Mouse (Mus musculus): Measurements from ENCODE around the gene Lrrc9.
A peak's percentile ranks its signal among the peaks of the same experiment; 100 is the strongest.

The Lrrc9 gene

DNA sequence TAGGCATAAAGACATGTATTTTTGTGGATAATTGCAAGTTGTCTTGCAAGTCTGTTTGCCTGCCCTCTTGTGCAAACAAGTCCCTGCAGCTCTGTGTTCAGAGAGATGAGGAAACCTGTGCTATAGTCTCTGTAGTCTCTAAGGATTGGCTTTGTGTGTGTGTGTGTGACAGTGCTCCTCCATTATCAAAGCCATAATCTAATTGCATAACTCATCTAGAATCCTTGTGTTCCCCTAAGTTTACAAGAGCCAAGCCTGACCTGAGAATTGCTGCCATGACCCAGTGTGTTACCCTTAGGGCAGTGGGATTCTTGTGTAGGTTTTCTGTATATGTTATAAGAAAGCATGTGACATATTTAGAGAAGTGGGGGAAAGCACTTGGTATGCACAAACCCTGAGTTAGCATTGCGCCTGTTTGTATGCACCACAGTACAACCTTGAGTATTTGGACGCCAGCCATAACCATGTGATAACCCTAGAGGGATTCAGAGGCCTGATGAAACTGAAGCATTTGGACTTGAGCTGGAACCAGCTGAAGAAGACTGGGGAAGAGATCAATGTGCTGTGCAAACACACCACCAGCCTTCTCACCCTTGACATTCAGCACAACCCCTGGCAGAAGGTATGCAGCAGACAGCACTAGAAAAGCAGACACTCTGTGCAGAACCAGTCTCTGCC is 35.2 kb downstream of the Lrrc9 start:
- no peak for DNase-seq

DNA sequence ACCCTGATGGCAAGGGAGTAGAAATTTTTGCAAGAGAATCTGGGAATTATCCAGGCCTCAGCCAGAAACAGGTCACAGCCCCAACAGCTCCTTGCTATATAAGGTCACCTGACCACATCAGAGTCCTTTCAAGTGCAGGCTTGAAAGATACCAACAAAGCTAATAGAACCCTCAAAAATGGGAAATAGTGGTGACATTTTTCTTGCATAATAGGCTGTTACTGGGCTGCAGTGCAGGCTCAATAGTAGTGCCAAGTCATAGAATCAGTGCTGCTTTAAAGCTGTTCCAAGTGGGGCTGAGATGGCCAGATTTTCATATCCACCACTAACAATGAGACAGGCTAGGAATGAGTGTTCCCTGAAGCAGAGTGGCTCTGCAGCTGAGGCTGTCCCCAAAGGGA is 40.6 kb downstream of the Lrrc9 start:
- DNase-seq = no peak

- DNase-seq = no peak
Observed at GRCm38 (mm10) chr12:72484872-72485271, 43.2 kb downstream of the Lrrc9 start.

- no peak for DNase-seq
Observed at GRCm38 (mm10) chr12:72487498-72487897, 45.8 kb downstream of the Lrrc9 start.

DNA sequence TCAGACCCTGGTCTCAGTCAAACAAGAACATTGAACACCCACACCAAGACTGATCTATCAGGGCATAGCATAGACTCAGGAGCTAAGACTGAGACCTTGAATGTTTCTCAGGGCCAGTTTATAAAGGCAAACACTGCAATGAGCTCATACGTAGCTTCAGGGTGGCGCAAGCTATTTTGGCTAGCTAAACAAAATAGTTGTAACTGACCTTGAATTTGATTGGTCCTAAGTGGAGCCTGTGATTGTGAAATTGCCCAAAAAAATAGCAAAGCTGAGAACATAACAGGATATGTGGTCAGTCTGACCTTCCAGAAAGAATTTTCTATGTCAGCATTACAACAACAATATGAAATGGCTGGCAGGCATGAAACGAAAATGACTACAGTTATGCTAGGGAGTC is 48.3 kb downstream of the Lrrc9 start:
- no peak for DNase-seq

DNA sequence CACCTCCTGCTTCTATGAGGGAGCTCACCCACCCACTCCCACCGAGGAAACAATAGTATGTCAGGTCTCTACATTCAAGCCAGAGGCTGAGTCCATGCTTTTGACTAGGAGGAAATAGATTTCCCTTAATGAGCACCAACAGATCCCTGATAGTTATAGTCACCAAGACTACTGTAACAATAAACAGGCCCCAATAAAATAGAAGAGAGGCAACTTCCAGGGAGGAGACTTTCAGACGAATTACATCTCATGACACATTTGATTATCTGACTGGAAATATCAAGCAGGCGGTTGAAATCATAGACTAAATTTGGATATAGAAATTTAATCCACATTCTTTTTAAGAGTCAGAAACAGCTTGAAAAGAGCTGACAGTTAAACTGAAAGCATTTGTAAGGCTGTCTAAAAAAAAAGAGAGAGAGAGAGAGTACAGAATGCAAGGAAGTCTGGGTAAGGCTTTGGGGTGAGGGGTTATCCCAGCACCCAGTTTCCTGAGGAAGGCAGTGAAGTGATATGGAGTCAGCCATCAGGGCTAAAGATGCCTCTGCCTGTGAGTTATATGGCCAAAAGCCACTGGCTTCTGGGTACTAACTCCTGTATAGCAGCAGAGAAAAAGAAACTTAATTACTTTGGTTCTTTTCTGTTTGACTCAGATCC is 49.5 kb downstream of the Lrrc9 start:
- no peak for DNase-seq

GRCm38 (mm10) chr12:72496866-72497600 is 55.4 kb downstream of the Lrrc9 start:
- no peak for DNase-seq

GRCm38 (mm10) chr12:72509606-72510005 is 67.9 kb downstream of the Lrrc9 start:
- no peak for DNase-seq

- DNase-seq = no peak
Observed at GRCm38 (mm10) chr12:72515446-72515845, 73.8 kb downstream of the Lrrc9 start.

DNA sequence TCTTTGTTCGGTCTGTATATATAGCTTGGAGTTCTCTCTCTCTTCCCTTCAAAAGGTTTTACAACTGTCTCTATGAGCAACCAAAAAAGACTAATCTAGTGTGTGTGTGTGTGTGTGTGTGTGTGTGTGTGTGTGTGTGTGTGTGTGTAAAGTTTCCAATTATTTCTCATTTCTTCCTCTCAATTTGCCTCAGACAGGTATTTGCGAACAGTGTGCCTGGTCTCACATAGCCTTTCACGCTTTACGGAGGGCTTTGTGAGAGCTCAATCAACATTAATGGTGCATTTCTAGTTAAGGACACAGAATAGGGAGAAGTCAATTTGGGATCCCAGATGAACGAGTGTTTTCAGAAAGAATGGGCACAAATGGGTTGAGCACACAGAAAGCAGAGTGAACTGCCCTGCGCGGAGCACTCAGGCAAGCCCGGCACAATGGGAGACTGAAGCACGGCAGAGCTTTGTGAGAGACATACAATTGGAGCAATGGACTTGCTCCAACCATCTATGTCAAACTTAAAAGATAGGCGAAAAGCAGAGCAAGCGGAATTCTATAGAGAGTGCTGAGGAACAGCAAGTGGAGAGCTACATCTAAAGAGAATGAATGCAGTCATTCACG is 76.6 kb downstream of the Lrrc9 start:
- DNase-seq = no peak

GRCm38 (mm10) chr12:72519352-72519751 is 77.7 kb downstream of the Lrrc9 start:
- DNase-seq = no peak

DNA sequence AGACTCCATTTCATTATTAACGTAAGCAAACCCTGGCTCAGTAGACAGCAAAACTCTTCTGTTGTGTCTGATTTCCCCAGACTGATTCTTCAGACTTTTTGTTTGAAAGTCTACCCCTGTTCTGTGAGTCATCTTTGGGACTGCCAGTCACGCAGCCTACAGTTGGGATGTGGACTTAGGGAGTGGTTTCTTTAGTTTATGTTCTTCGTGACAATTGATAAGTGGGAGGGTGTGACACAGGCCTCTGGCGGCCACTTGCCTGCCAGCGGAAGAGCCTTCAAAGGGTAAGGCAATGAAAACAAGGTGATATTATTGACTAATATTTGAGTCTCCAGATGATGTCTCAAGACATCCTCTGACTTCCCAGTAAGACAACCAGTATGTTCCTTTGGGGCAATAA is 78.2 kb downstream of the Lrrc9 start:
- no peak for DNase-seq

DNA sequence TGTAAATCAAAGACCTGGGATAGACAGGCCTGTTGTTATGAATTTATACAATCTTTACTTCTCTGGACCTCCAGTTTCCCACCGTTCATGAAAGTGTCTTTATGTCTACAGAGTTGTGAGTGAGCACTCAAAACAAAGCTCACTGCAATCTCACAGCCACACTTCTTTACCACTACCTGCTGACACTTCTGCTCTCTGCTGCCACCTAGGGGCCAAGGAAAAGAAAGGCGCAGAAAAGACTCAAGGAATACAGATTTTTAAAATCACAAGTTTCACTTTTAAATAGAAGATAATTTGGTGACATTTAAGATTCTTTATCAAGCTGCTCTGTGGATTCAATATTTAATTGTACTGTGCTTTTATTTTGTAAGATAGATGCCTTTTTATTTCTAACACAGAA is 79.0 kb downstream of the Lrrc9 start:
- DNase-seq = peak; percentile 28

- no peak for DNase-seq
Observed at GRCm38 (mm10) chr12:72525588-72525987, 83.9 kb downstream of the Lrrc9 start.

- no peak for DNase-seq
Observed at GRCm38 (mm10) chr12:72532303-72532702, 90.6 kb downstream of the Lrrc9 start.

DNA sequence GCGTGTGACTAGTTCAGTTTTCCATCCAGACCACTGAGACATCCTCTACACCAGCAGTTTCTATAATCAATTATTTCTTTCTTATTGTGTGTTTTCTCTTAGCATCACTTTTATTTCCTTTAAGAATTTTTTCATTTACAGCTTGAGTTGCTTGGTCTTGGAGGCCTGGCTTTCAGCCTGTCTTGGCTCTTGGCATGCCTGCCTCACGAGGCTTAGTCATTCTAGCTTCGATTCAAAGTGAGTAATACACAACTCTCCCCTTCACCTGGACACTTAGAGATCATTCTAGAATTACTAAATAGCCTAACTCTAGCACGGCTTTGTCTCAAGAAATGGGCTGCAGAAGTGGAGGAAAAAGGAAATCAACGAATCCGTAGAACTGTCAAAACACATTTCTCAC is 92.3 kb downstream of the Lrrc9 start:
- no peak for DNase-seq

GRCm38 (mm10) chr12:72535599-72535998 is 93.9 kb downstream of the Lrrc9 start:
- DNase-seq = no peak

DNA sequence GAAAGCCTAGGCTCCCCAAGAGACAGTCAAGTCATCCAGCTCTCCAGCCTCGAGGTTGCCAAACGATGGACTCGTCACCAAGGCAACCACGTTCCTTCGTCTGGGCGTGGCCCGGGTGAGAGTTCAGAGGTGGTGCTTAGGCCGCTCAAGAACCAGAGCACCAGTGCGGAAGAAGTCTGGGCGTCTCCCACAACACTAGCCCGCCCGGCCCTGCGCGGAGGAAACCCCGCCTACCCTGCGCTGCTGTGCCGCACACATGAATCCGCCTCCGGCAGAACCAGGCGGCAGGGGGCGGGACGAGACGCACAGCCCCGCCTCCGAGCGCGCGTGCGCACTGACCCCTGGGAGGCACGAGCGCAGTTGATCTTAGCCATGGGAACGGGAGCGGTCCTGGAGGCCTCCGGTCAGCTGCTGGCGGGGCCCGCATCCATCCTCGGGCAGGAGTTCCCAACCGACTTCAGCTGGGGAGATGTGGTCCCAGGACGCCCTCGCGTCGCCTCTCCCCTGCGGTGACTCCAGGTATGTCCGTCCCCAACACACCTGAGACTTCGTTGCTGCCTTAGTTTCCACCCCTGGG is 94.4 kb downstream of the Lrrc9 start, which contains the start of gene Pcnx4:
Gene Pcnx4 (plus strand): TSS at position 363 of the 577 bp plus-strand sequence.
- peak; percentile 95 for DNase-seq

- no peak for DNase-seq
Observed at GRCm38 (mm10) chr12:72538571-72538970, 96.9 kb downstream of the Lrrc9 start.

DNA sequence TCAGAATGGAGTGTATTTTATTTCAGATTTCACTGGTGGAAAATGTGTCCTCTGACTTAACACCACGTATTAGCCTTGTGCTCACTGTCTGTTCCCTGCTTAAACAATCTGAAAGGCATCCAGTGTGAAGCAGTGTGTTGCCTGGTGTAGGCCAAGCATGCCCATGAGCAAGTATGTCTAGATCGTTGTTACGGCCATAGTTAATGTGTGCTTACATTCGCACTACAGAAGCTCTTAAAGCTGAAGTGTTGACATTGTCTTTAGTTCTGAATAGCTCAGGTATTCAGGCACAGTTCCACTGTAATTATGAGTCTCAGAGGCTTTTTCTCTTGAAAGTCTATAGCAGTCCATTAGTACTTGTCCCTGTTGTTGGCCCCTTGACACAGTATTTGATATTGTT is 112.7 kb downstream of the Lrrc9 start:
- DNase-seq = no peak

GRCm38 (mm10) chr12:72564281-72564795 is 122.7 kb downstream of the Lrrc9 start:
- no peak for DNase-seq

Data from cerebellum, adult 9-11 months (tissue).